Mouse (Mus musculus) frontal cortex, postnatal 36 days (tissue): ENCODE data around the gene Lingo1.
A peak's percentile ranks its signal among the peaks of the same experiment; 100 is the strongest.

ENCODE experiments used
- DNase-seq, 2 experiments: peaks; one replicate each; pipeline ENCODE4 v3.0.0; 2022; ENCODE audit warnings: low spot score in 2 of 2

Gene Lingo1

DNA sequence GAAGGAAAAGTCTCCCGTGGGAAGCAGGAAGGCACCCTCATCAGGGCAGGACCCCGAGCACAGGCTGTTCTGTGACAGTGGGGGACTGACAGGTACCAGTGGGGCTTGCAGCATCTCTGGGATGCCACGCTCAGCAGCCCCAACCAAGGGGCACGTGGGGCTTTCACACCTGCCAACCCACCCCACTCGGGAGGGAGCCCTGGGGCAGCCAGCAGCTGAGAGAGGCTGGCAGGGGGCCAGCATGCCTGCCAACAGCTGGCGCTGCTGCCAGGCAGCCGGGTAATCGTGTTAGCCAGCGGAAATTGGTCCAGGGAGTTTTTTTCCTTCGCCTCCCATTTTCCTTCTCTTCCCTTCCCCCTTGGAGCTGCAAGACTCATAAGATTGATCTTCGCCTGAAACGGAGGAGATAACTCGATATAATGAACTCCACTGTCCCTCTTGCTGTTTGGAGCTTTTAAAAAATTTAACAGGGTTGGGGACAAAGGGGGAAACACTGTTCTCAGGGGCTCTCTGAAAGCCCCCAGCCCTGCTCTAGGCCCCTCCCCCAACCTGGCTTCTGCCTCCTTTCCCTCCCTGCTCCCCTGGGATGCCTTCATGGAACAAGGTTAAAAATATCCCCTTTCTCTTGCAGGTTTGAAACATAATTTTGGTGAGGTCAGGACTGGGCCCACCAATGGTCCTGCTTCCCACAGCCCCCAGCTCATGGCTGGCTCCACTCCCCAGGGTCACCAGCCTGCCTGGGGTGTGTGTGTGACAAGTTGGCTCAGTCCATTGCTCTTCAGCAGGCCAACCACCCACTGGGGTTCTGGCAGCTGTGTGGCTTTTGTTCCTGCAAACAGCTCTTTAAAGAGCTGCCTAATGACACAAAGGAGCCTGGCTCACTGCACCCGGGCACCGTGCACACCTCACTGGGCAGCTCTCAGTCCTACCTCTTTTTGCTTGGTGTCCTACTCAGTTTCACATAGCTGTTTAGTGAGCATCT is 68.3 kb downstream of the Lingo1 start:
- peak; percentile 54 to 69 for DNase-seq

DNA sequence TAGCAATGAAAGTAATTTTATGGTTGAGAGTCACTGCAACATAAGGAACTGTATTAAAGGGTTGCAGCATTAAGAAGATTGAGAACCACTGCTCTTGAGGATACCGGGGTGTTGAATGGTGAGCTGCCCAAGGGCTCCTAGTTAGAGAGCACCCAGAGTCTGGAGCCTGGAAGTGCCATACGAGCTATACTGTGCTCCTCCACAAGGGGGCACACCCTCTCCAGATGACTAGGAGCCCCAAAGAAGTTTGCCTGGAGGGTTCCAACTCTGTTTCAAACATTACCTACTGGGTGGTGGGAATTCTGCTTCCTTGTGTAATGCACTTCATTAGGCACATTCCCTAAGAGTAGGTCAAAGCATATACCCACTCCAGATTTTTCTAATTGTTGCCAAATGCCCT is 70.5 kb downstream of the Lingo1 start:
- DNase-seq, result peak; percentile 72 to 83

- DNase-seq, result no peak
Observed at GRCm38 (mm10) chr9:56722089-56722825, 74.0 kb downstream of the Lingo1 start.

DNA sequence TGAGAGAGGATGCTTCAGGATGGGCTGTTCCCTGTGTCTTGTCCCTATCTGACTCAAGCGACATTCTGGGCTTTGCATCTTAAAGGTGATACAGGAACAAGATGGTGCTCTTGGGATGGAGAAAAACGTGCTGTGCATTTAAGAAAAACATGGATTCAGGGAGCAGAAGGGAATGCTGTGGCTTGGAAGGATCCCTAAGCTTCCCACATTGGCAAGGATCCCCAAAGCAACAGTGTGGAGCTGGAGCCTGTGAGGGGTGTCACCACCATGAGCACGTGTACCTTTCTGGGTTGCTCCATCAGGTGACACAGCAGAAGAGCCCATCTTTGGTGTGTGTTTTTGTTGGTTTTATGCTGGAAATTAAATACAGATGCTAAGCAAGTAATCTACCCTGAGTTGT is 77.3 kb downstream of the Lingo1 start:
- DNase-seq, result no peak

DNA sequence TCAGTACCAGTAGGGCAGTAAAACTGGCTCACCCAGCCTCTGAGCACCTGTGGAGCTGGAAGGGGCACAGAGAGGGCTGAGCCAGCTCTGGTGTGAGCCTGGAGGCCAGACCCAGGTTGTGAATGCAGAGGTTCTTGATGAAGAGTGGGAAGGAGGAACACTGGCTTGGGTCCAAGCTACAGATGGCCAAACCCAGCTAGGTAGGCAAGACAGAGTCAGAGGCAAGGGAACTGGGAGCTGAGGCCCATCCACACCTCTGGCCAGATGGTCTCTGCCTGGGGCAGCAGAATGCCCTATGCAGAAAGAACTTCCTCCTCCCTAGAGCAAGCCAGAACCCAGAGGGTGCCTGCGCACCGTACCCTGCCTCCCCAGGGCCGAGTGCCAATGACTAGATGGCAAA is 79.7 kb downstream of the Lingo1 start:
- no peak for DNase-seq

- DNase-seq, result no peak
Observed at GRCm38 (mm10) chr9:56716066-56716465, 80.2 kb downstream of the Lingo1 start.

DNA sequence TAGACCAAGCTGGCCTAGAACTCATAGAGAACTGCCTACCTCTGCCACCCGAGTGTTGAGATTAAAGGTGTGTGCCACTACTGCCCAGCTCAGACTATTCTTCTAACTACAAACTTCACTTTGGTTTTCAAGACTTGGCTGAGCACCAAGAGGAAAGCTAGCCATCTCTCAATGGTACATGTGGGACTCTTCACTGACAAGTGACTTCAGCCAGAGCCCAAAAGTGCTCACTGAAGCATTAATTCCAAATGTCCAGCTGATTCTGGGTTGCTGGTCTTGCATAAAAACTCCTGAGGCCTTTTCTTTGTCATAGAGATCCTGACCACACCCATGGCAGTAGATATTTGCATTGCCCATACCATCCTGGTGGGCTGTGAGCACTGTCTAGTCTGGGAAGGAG is 81.9 kb downstream of the Lingo1 start:
- no peak for DNase-seq

DNA sequence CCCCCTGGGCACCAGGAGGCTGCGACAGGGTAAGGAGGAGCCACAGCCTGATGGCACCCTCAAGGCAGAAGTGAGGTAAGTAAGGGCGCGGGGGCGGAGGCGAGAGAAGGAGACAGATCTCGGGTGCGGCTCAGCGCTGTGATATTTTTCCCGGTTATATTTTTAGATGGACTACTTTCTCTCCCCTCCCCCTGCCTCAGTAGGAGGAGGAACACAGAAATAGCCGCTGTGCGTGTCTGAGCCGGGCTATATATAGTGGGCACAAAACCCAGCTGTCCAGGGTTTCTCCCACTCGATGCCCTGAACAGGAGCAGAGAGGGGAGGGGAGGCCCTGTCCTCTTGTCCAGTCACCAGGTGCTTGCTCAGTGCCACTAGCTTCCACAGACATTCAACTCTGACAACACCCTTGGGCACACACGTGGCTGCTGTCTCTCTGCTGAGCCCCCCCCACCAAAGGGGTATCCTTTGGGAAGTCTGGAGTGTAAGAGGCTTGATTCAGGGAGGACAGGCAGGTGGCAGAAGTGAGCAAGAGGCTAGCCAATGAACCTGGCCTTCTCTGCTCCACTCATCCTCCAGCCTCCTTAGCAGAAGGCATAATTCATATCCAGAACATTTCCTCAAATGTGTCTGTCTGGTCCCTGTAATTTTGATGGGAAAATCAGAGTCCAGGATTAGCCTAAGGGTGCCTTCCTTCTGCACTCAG is 83.5 kb downstream of the Lingo1 start:
- DNase-seq, result peak; percentile 91 to 96

- no peak for DNase-seq
Observed at GRCm38 (mm10) chr9:56710958-56711357, 85.3 kb downstream of the Lingo1 start.

DNA sequence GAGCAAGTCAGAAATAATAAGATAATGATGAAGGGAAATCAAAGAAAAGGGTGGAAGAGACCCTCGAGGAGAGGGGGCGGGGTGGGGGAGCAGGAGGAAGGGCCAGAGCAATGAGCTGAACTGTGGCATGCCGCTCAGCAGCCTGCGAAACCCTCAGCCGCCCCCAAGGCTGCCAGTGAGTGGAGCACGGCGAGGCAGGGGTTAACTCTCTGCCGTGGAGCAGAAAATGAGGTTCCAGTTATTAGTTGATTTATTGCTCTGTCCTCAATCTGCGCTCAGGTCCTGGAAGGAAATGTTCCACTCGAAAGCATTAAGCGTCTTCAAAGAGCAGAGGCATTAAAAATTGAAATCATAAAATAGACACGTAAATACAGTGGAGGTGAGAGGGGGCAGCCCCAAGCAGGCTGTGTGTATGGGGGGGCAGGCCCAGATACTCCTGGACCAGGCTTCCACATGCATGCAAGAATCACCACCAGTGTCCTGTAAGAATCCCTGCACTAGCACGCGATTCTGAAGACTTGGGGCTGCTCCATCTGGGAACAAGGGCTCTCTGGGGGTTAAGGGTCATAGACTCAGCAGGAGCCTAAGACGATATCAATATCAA is 89.7 kb downstream of the Lingo1 start:
- DNase-seq, result no peak

DNA sequence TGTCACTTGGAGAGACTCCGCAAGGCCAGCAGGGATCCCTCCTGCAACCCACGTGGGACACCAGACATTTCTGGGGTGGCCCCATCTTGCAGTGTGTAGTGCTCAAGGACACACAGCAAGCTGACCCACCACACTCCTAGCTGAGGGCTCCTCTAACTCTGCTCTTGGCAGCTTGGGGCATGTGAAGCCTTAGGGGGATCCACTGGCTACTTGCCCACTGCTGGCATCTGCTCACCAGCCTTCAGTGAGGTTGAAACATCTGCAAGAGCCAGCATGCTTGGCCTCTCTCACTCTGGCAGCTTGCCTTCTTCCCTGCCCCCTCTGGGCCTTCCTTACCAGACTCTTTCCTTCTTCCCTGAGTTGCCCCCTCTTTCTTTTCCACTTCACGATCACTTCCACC is 94.9 kb downstream of the Lingo1 start:
- no peak for DNase-seq

DNA sequence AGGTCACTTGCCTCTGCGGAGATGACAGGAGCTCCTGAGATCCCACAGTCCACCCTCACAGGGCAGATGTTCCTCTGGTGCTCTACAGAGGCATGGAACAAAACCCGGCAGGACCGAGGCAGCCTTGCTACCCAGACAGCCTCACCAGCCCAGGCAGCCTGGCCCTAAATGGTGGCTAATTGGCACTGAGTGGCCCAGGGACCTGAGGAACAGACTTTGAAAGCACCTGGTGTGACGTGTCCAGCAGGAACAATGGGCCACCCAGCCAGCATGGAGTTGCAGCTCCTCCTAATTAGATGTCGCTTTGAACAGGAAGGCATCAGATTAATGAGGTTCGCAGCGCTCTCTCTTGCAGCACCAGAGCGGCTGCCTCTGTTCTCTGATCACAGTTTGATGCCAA is 95.4 kb downstream of the Lingo1 start:
- DNase-seq, result no peak

DNA sequence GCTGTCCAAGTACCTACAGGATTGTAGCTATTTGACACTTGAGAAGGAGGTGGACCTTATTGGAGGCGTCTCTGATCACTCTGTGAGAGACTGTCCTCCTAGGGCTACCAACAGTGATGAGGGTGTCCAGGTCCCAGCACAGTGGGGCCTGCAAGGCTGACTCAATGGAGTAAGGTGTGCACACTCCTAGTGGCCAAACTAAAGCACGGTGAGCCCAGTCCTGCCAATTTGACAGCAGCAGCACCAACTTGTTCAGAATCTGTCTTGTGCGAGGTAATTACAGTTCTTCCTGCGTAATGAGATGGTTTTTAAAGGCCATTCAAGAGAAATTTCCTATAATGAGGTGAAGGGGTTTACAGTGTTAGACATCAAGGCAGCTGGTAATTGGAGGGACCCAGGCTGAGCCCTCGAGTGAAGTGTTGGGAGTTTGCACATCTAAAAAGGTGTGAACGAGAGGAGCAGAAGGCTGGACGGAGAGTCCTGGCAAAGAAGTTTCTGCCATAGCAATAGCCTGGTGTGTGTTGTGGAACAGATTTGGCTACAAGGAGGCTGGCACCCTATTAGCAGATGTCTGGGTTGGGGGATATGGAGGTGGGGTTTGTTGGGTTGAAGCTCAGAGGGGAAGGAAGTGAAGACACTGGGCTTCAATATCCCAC is 97.4 kb downstream of the Lingo1 start:
- DNase-seq, result no peak

- DNase-seq, result peak in 1 of 2 experiments; percentile 64
Observed at GRCm38 (mm10) chr9:56694079-56694478, 102.2 kb downstream of the Lingo1 start.

- no peak for DNase-seq
Observed at GRCm38 (mm10) chr9:56691226-56691625, 105.0 kb downstream of the Lingo1 start.

- DNase-seq, result no peak
Observed at GRCm38 (mm10) chr9:56690679-56691078, 105.6 kb downstream of the Lingo1 start.

DNA sequence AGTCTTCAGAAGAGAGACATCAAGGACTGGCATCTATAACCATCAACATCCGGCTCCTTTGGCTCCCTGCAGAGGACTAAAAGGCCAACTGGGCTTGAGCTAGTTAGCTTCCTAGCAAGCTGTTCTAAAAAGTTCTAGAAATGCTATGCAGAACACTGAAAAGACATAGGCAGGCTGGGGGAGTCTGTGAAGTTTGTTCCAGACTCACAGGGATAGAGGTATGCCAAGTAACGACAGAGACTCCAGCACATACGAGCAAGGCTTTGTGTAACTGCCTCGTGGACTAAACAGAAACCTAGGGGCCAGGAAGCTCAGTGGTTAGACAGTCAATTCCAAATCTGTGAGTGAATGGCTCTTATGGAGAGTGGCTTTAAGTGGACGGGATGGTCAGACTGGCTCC is 108.8 kb downstream of the Lingo1 start:
- DNase-seq, result no peak

- peak in 1 of 2 experiments; percentile 78 for DNase-seq
Observed at GRCm38 (mm10) chr9:56687145-56687477, 109.2 kb downstream of the Lingo1 start.

GRCm38 (mm10) chr9:56686339-56687144 is 109.7 kb downstream of the Lingo1 start:
- peak in 1 of 2 experiments; percentile 88 for DNase-seq

DNA sequence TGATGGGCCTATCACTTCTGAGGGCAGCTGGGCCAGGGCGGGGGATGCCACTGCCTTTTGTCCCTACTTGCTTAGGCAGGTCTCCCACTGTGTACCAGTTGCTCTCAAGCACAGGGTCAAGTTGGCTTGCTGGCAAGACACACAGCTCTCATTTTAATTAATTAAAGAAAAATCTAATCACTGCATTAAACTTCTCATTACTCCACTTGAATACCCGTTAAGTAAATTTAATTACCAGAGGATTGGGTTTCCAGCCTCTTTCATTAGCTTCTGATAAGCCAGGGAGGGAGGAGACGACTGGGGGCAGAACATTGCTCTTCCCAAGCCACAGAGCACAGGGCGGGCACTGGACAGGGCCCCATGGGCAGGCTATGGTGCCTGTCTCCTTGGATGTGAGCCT is 113.4 kb downstream of the Lingo1 start:
- no peak for DNase-seq
